Mouse (Mus musculus) stomach, embryonic 15.5 days (tissue): ENCODE data around the gene Ankrd28. TPM values are rescaled to one million over a fixed set of nuclear protein-coding genes. Genes with fewer than 3 reads are reported as not detected.

ENCODE experiments used
- ATAC-seq: fragments of 200-750 bp; cut with Nextera tagmentation; 2 replicates; pipeline ENCODE4 v1.8.0; 2017; ENCODE audit warnings: low read depth, moderate number of reproducible peaks, moderate TSS enrichment; ENCODE audit not compliant: insufficient read depth, low FRiP score
- H3K27ac ChIP-seq: fragments of 300-500 bp; sonication (generic); 2 replicates; pipeline ENCODE4 v1.5.1; 2015; ENCODE audit warnings: mild to moderate bottlenecking, inconsistent platforms
- H3K27me3 ChIP-seq: fragments of 300-500 bp; sonication (generic); replicated peaks from 2 replicates; pipeline ENCODE4 v1.6.1; 2015; ENCODE audit warnings: inconsistent platforms
- H3K36me3 ChIP-seq: fragments of 300-500 bp; sonication (generic); 2 replicates; pipeline ENCODE4 v1.6.1; 2015; ENCODE audit warnings: inconsistent platforms
- H3K4me1 ChIP-seq: fragments of 300-500 bp; sonication (generic); 2 replicates; pipeline ENCODE4 v1.6.1; 2015; ENCODE audit warnings: inconsistent platforms
- H3K4me2 ChIP-seq: fragments of 300-500 bp; sonication (generic); 2 replicates; pipeline ENCODE4 v1.6.1; 2015; ENCODE audit warnings: mild to moderate bottlenecking, inconsistent platforms
- H3K4me3 ChIP-seq: fragments of 300-500 bp; sonication (generic); replicated peaks from 2 replicates; pipeline ENCODE4 v1.5.1; 2015; ENCODE audit warnings: inconsistent platforms
- H3K9ac ChIP-seq: fragments of 300-500 bp; sonication (generic); 2 replicates; pipeline ENCODE4 v1.6.1; 2015; ENCODE audit warnings: inconsistent platforms
- H3K9me3 ChIP-seq: fragments of 300-500 bp; sonication (generic); 2 replicates; pipeline ENCODE4 v1.6.1; 2016; ENCODE audit warnings: inconsistent platforms
- WGBS: fragments of 180-500 bp; shearing (Covaris S2); methylation state at CpG from one replicate; pipeline ENCODE4 v1.1.7; 2015; 5-methylcytosine and 5-hydroxymethylcytosine counted together
- polyA plus RNA-seq: library from polyadenylated mRNA; unstranded; fragments of >200 nt; fragmentation: Nextera tagmentation; extraction: Ambion mirVana; gene quantifications from 2 replicates; pipeline ENCODE4 v1.2.1, GENCODE M21; 2015

Gene Ankrd28
- polyA plus RNA-seq, 1 experiment from 2014 or later = 6.9 TPM

DNA sequence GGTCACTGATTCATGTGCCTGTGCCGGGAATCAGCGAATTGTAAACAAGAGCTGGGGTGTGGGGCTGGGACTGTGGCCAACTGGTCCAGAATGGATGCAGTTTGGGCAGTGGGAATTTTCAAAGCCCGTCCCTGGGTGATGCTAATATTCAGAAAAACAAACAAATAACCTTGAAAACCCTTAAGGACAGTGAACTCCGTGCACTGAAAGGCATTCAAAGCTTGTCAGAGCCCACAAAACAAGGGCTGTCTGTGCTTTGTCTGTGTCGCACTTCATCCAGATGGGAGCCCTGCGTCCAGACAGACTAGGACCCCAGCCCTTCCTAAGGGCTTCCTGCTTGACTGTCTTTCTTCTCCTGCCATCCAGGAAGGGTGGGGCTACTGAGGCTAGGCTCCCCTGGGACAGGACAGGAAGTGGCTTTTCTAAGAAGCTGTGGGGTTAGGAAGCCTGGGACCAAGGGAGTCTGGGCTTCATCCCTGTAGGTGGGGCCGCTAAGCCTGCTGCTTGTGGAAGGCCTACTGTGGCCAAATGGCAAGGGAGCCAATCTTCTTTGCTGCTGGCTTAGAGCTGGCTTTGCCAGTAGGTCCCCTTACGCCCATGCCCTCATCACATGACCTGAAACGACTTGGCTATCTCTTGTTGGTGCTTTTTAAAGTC lies 167.8 kb downstream of the Ankrd28 start:
- H3K36me3 ChIP-seq = peaks cover 11% of the 10 kb centered on the region
- no peaks in the 10 kb centered on the region for H3K27me3 ChIP-seq
- peak overlapping the region; percentile 24; the same call in 1 of the 2 replicates for H3K9ac ChIP-seq
- peak overlapping the region; percentile 97 for H3K27ac ChIP-seq
- 0 out of 2 replicates have a peak, but pooled peaks have one; percentile 1 for ATAC-seq
- peak overlapping the region; percentile 54 for H3K4me2 ChIP-seq
- H3K9me3 ChIP-seq = no peaks in the 10 kb centered on the region
- WGBS = 24% methylated on average over 9 of the region's 9 CpGs
- H3K4me3 ChIP-seq = no peak overlapping the region
- H3K4me1 ChIP-seq = peaks cover 37% of the 10 kb centered on the region

DNA sequence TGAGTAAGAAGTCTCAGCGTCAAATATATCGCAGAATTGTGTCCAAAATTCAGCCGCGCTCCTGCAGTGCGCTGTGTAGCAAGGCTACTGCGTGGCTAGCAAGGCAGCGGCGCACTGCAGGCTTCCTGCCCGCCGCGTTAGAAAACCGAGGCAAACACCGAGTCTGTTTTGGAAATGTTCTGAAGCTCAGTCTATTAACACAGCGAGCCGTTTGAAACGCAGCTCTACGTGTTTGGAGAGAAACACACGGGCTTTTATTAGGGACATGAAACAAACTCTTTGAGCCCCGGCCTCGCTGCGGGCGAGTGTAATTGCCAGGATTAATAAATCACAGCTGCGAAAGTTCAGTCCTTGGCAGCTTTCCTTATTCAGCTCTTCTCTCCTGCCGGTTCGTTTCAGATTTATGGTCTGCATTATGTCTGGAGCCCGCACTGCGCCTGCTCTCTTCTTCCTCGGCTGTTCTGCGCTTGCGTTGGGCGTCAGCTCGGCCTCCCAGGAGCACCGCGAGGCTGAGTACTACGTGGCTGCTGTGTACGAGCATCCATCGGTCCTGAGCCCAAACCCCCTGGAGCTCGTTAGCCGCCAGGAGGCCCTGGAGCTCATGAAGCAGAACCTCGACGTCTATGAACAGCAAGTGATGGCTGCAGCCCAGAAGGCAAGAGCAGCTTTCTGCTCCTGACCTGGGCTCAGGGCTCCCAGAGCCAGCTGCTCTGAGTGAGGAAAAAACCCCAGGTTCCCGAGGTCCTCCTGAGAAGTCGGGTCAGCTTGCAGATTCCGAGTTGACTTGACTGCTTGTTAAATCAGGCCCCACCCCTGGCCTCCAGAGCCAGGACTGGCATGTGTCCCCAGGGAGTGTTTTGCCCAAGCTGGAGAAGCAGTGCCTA lies 168.5 kb downstream of the Ankrd28 start:
- Histone ChIP-seq H3K4me3 (peak overlapping the region; percentile 33), H3K27ac (peak overlapping the region; percentile 97), H3K4me1 (peaks cover 41% of the 10 kb centered on the region), H3K27me3 (no peaks in the 10 kb centered on the region), H3K4me2 (peak overlapping the region; percentile 54), H3K36me3 (peaks cover 3% of the 10 kb centered on the region; the same call in 1 of the 2 replicates), H3K9me3 (no peaks in the 10 kb centered on the region), H3K9ac (peak overlapping the region; percentile 24; the same call in 1 of the 2 replicates)
- 3% methylated on average over 44 of the region's 44 CpGs for WGBS
- peak; percentile 89 for ATAC-seq

DNA sequence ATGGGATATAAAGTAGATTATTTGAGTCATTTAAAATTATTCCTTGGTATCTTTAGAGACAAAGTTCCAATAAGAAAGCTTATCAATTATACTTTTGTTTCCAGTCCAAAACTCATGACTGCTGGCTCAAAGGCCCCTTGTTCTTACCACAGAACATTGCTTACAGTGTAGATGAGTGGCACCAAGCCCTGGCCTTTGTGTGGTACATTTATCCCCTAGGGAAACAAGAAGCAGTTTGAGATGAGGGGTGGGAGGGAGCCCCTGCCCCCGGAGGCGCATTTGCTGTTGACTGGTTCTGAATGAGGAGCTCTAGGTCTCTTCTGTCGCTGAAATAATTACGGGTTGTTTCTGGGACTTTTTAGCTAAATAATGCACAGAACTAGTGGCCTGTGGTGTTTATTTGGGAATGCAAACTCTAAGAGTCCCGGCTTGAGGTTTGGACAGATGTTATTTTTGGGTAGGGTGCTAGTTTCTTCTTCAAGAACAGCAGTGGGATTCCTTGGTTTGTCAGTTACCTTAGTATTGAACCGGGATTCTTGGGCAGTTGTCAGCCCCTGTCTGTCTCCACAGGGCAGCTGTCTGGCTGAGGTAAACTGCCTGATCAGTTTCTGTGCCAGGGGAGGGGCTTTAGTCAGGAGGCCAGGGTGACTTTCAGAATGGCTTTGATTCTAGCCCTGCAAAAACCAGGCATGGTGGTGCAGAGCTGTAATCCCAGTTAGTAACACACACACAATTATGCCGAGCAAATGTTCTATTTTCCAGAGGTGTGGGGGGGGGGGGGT lies 169.9 kb downstream of the Ankrd28 start:
- Histone ChIP-seq H3K4me2 (no peak overlapping the region), H3K36me3 (no peaks in the 10 kb centered on the region), H3K9me3 (no peaks in the 10 kb centered on the region), H3K27ac (peak overlapping the region; percentile 97), H3K27me3 (no peaks in the 10 kb centered on the region), H3K4me3 (no peak overlapping the region), H3K4me1 (peaks cover 37% of the 10 kb centered on the region), H3K9ac (no peak overlapping the region)
- WGBS = 67% methylated on average over 7 of the region's 7 CpGs
- no peak for ATAC-seq

DNA sequence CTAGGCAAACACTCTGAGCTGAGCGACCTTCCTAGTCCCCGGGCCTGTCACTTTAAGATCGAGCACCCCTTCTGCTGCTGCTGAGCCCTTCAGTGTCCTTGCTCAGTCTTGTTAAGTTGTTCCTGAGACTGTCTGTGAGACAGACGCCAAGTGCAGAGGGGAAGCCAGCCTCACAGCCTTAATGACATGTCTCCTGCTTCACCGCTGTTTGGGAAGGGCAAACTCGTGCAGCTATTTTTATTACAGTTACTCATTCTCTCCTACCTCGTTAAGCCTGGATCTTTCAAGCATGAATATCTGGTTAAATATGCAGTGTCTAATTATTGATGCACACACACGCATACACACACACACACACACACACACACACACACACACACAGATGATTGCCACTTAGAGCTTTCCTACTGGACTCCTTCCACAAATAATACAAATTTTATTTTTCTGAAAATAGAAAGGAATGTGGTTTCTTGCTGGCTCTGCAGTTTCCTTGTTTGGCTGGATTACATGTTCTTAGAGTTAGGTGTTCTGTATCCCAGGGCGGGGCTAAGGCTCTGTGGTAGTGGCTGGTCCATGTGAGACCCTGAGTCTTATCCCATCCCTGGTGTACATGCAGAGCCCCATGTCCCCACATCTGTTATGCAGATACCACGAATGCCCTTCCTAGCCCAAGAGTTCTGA lies 170.8 kb downstream of the Ankrd28 start:
- Histone ChIP-seq H3K4me2 (no peak overlapping the region), H3K9me3 (no peaks in the 10 kb centered on the region), H3K4me3 (no peak overlapping the region), H3K27me3 (no peaks in the 10 kb centered on the region), H3K4me1 (peaks cover 36% of the 10 kb centered on the region), H3K9ac (no peak overlapping the region), H3K27ac (peak overlapping the region; percentile 97), H3K36me3 (no peaks in the 10 kb centered on the region)
- 0 out of 2 replicates have a peak, but pooled peaks have one; percentile 5 for ATAC-seq
- WGBS = 58% methylated on average over 10 of the region's 10 CpGs

DNA sequence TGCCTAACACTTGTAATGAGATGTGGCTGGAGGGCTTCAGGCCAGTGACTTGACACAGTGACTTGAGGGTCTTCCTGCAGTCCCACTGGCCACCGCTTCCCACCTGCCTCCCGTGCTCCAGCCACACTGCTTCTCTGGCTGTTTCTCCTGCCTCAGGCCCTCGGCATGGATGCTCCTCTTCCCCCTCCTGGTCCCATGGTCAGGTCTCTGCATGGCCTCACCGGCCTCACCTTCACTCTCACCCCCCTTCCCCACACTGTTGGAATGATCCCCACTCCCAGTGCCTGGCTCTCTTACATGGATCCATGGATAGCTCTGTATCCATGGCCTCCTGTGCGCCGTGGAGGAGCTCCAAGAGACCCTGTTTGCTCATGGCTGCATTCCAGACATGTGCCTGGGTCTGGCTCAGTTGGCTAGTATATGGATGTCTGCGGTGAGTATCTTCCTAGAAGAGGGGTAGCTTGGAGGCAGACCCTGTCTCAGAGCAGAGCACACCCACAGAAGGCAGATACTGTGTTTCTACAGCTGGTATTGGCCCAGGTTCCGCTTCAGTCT lies 172.2 kb downstream of the Ankrd28 start:
- H3K4me2 ChIP-seq = no peak overlapping the region
- 88% methylated on average over 8 of the region's 8 CpGs for WGBS
- no peak overlapping the region for H3K27ac ChIP-seq
- no peaks in the 10 kb centered on the region for H3K36me3 ChIP-seq
- ATAC-seq = no peak
- no peak overlapping the region for H3K9ac ChIP-seq
- H3K4me3 ChIP-seq = no peak overlapping the region
- H3K9me3 ChIP-seq = no peaks in the 10 kb centered on the region
- peaks cover 27% of the 10 kb centered on the region for H3K4me1 ChIP-seq
- no peaks in the 10 kb centered on the region for H3K27me3 ChIP-seq

DNA sequence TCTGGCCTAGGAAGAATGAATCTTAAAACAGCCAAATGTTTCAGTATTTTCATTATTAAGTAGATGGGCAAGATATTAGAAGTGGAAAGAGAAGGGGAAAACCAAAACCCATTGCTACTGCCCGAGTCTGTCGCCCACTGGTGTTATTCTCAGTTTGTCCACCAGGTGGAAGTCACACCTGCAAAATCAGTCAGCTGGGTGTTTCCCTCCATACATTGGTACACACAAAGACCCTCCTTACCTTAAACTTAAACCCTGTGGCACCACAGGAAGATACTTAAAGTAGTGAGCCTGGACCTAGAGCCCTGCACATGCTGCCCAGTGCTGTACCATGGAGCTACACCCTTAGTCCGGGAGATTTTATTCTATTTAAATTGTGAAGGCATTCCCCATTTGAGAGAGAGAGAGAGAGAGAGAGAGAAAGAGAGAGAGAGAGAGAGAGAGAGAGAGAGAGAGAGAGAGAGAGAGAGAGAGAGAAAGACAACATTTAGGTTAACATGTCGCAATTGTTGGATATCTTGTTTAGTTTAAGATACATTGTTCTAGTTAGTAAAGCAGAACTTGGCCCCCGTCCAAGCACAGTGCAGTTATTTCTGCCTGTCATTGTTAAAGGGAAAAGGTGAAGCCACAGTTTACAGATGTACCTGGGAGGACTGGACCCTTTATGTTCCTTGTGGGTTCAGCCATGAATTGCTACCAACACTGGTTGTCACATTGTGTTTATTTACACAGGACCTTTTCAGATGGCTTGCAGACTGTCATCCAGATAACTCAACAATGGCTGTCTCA lies 173.4 kb downstream of the Ankrd28 start:
- 21% methylated on average over 5 of the region's 5 CpGs for WGBS
- no peaks in the 10 kb centered on the region for H3K9me3 ChIP-seq
- H3K27me3 ChIP-seq = no peaks in the 10 kb centered on the region
- H3K4me1 ChIP-seq = peaks cover 17% of the 10 kb centered on the region
- no peak overlapping the region for H3K4me3 ChIP-seq
- no peak overlapping the region for H3K27ac ChIP-seq
- ATAC-seq = no peak
- no peaks in the 10 kb centered on the region for H3K36me3 ChIP-seq
- H3K4me2 ChIP-seq = no peak overlapping the region
- H3K9ac ChIP-seq = no peak overlapping the region

DNA sequence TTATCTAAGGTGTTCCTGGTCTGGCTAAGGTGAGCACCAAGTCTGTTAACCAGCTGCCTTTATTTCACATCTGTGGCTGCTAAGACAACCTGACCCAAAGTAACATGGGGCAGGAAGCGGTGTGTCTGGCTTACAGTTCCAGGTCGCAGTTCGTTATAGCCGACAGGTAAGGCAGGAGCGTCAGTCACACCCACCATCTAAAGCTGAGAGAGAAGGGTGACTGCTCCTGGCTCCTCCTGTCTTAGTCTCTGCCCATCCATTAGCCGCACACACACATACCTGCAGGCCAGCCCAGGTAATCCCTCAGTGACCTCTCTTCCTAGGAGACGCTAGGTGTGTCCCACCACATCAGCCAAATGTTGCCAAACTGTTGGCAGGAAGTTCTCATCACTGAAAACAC lies 174.1 kb downstream of the Ankrd28 start:
- peaks cover 18% of the 10 kb centered on the region for H3K4me1 ChIP-seq
- H3K4me2 ChIP-seq = no peak overlapping the region
- no peaks in the 10 kb centered on the region for H3K27me3 ChIP-seq
- H3K9me3 ChIP-seq = no peaks in the 10 kb centered on the region
- WGBS = 72% methylated on average over 7 of the region's 7 CpGs
- no peak overlapping the region for H3K9ac ChIP-seq
- no peaks in the 10 kb centered on the region for H3K36me3 ChIP-seq
- no peak overlapping the region for H3K4me3 ChIP-seq
- ATAC-seq = no peak
- no peak overlapping the region for H3K27ac ChIP-seq

DNA sequence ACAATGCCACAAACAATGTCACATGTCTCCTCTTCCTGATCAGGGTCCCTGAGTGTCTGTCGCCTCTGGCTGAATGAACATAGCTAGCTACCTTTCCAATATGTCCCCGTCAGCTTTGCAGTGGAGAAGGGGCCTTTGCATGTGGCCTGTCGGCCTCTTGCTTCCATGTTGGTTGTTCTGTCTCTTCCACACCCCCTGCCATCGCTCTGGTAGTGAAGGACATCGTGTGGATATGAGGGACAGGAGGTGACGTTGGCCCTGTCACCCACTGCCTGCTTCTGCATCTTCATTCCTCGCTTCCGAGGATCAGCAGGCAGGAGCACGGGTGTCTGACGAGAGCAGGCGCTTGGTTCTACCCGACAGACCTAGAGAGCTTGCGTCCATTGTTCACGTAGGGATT lies 175.0 kb downstream of the Ankrd28 start:
- ATAC-seq = no peak
- no peaks in the 10 kb centered on the region for H3K36me3 ChIP-seq
- WGBS = 86% methylated on average over 14 of the region's 14 CpGs

DNA sequence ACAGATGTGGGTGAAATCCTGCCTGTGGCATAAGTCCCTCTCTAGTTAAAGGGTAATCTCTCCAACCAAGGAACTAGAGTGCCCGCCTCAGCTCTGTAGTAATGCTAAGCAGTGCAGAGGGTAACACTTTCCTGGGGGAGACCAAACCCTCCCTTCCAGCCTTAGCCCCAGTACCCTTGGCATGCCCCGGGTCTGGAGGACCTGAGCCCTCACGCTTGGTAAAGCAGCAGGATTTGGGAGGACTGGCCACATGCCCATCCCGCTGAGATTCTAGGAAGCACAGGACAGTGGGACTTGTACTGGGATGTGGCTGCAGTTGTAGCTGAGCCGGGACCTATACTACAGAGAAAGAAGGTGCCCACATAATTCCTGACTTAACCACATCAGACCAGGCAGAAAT lies 175.6 kb downstream of the Ankrd28 start:
- Histone ChIP-seq H3K9ac (no peak overlapping the region), H3K27me3 (no peaks in the 10 kb centered on the region), H3K9me3 (no peaks in the 10 kb centered on the region), H3K36me3 (no peaks in the 10 kb centered on the region), H3K4me3 (no peak overlapping the region), H3K27ac (no peak overlapping the region), H3K4me2 (no peak overlapping the region), H3K4me1 (peaks cover 13% of the 10 kb centered on the region)
- no peak for ATAC-seq
- 90% methylated on average over 5 of the region's 5 CpGs for WGBS

More for the DNA sequence above, 175.0 kb downstream of the Ankrd28 start:
- no peak overlapping the region for H3K4me2 ChIP-seq
- H3K27ac ChIP-seq = no peak overlapping the region
- peaks cover 13% of the 10 kb centered on the region for H3K4me1 ChIP-seq
- H3K27me3 ChIP-seq = no peaks in the 10 kb centered on the region
- H3K9me3 ChIP-seq = no peaks in the 10 kb centered on the region
- no peak overlapping the region for H3K9ac ChIP-seq
- H3K4me3 ChIP-seq = no peak overlapping the region

DNA sequence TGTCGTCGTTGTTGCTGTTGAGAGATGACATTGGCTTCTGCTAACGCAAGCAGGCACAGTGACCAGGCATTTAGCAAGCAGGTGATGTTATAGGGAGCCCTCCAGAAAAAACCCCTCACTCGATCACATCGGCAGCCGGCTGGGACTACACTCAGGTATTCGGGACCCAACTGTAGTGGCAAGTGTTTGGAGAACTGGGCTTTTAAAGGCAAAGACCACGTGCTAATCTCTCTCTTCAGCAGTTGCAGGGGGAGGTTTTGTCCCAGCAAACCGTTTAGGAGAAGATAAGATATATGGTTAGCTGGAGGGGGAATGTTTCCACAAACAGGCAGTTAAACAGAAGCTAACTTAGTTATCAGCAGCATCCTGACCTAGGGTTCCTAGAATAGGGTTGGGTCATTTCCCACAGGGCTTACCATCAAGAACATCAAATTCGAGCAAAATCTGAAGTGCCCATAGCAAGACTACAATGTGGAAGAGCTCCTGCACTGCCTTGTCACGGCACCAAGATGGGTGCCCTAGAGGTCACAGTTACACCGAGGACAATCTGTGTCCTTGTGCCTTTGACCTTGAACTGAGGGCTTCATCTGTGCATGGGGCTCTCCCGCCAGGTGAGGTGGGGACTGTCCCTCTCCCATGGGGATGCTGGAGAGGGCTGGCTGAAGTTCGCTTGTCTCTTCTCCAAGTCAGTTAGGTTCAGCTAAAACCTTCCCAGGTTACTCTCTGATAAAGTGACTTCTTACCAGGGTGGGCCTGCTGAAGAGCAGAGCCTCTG lies 177.2 kb downstream of the Ankrd28 start:
- H3K4me1 ChIP-seq = peaks cover 7% of the 10 kb centered on the region; the same call in 1 of the 2 replicates
- ATAC-seq = no peak
- 76% methylated on average over 14 of the region's 14 CpGs for WGBS
- no peak overlapping the region for H3K4me3 ChIP-seq
- H3K27me3 ChIP-seq = no peaks in the 10 kb centered on the region
- no peak overlapping the region for H3K4me2 ChIP-seq
- no peak overlapping the region for H3K9ac ChIP-seq
- H3K27ac ChIP-seq = no peak overlapping the region
- no peaks in the 10 kb centered on the region for H3K9me3 ChIP-seq
- no peaks in the 10 kb centered on the region for H3K36me3 ChIP-seq
